Mouse (Mus musculus): ENCODE measurements around the gene Ubqln4.

The Ubqln4 gene

GRCm38 (mm10) chr3:88526157-88527131 is 27.1 kb upstream of the Ubqln4 start:
- DNase-seq (ENCODE audit: low read depth, low spot score) = no peak

GRCm38 (mm10) chr3:88527565-88527964 is 26.0 kb upstream of the Ubqln4 start:
- no peak for DNase-seq (ENCODE audit: low read depth, low spot score)

- no peak for DNase-seq (ENCODE audit: low read depth, low spot score)
Observed at GRCm38 (mm10) chr3:88528646-88529045, 24.9 kb upstream of the Ubqln4 start.

- no peak for DNase-seq (ENCODE audit: low read depth, low spot score)
Observed at GRCm38 (mm10) chr3:88529204-88530000, 24.2 kb upstream of the Ubqln4 start.

- DNase-seq (ENCODE audit: low read depth, low spot score) = no peak
Observed at GRCm38 (mm10) chr3:88530082-88530864, 23.3 kb upstream of the Ubqln4 start.

GRCm38 (mm10) chr3:88531348-88532298 is 21.9 kb upstream of the Ubqln4 start:
- DNase-seq (ENCODE audit: low read depth, low spot score) = peak; percentile 87

GRCm38 (mm10) chr3:88532299-88532674 is 21.3 kb upstream of the Ubqln4 start, which contains the start of gene Mex3a:
Mex3a (plus strand) TSS chr3:88532395.
- no peak for DNase-seq (ENCODE audit: low read depth, low spot score)

- no peak for DNase-seq (ENCODE audit: low read depth, low spot score)
Observed at GRCm38 (mm10) chr3:88532689-88533511, 20.7 kb upstream of the Ubqln4 start.

- no peak for DNase-seq (ENCODE audit: low read depth, low spot score)
Observed at GRCm38 (mm10) chr3:88533706-88534105, 19.9 kb upstream of the Ubqln4 start.

- DNase-seq (ENCODE audit: low read depth, low spot score) = no peak
Observed at GRCm38 (mm10) chr3:88535005-88535404, 18.6 kb upstream of the Ubqln4 start.

GRCm38 (mm10) chr3:88535527-88535926 is 18.0 kb upstream of the Ubqln4 start:
- no peak for DNase-seq (ENCODE audit: low read depth, low spot score)

GRCm38 (mm10) chr3:88536103-88536930 is 17.2 kb upstream of the Ubqln4 start:
- DNase-seq (ENCODE audit: low read depth, low spot score) = no peak

GRCm38 (mm10) chr3:88537146-88537545 is 16.4 kb upstream of the Ubqln4 start:
- no peak for DNase-seq (ENCODE audit: low read depth, low spot score)

- DNase-seq (ENCODE audit: low read depth, low spot score) = no peak
Observed at GRCm38 (mm10) chr3:88538271-88539145, 15.1 kb upstream of the Ubqln4 start.

- DNase-seq (ENCODE audit: low read depth, low spot score) = no peak
Observed at GRCm38 (mm10) chr3:88539397-88539796, 14.2 kb upstream of the Ubqln4 start.

GRCm38 (mm10) chr3:88540085-88540484 is 13.5 kb upstream of the Ubqln4 start:
- no peak for DNase-seq (ENCODE audit: low read depth, low spot score)

GRCm38 (mm10) chr3:88541622-88542401 is 11.7 kb upstream of the Ubqln4 start:
- no peak for DNase-seq (ENCODE audit: low read depth, low spot score)

Measured in brain, embryonic 18.5 days (tissue).